Mouse (Mus musculus): ENCODE data around the gene Olfr763. TPM values are rescaled to one million over a fixed set of nuclear protein-coding genes. Genes with fewer than 3 reads are reported as not detected.
"Not testable (repeated sequence)": the region's sequence is repeated elsewhere in the genome, so short reads cannot be mapped to it uniquely, and the experiment has no call there.

Olfr763 gene
- polyA plus RNA-seq (2012; rRNA removed): not detected in 2 replicates

DNA sequence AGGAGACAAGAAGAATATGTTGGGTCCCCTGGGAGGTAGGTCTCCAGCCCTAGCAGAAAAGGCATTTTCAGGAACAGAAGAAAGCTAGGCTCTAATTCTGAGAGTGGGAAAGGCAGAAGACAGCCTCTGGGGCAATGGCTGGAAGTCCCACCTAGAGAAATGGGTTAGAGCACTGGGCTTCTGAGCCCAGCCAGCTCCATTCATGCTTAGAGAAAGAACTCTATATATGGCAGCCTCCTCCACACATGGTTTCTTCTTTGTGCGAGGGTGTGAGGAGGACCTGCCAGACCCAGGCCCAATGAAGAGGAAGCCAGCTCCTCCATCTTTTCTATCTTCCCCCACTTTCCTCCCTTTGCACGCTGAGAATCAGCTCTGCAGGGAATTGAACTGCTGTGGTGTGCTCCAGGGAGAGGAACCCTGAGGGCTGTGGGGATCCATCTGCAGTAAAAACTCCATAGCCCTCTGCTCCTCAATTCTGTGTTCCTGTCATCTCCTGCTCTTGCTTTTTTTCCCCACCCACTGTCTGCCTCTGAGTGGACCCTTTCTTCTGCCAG is at the start of gene Olfr763:
Gene Olfr763 (plus strand): TSS at position 504 of the 554 bp plus-strand sequence.
- H3K4me3 ChIP-seq (ENCODE audit: insufficient read depth, low read length): no peak within 1 kb of the TSS
- H3K4me1 ChIP-seq (ENCODE audit: control insufficient read depth, insufficient read depth, low read length): no peaks in the 10 kb centered on the region
- H3K27ac ChIP-seq (ENCODE audit: insufficient read depth, low read length): no peak within 1 kb of the TSS
- TF ChIP-seq POLR2A (IDR thresholded peaks at IDR 0.05; ENCODE audit: extremely low read depth, insufficient read depth, low read length): no peak
- TF ChIP-seq CTCF (IDR thresholded peaks at IDR 0.05; ENCODE audit: extremely low read depth, insufficient read depth, low read length): no peak

DNA sequence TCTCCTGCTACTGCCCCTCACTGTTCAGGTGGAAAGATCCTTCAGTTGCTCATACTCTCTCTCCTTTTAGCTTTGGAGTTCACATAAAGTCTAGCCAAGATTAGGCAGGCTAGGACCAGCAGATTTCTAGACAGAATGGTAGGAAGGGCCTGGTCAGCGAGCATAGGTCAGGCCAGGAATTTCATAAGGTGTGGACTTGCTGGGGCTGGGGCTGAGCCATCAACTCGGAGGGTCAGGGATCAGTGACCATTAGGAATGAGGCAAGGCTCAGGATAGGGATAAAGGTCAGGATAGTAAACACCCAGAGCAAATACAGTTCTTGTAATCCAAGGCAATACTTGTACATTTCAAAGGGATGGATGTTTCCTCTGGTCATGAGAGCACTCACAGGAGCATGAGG is 45.6 kb upstream of the Olfr763 start:
- Histone ChIP-seq H3K4me1 (ENCODE audit: control insufficient read depth, insufficient read depth, low read length) (no peaks in the 10 kb centered on the region), H3K27ac (ENCODE audit: insufficient read depth, low read length) (no peak overlapping the region), H3K4me3 (ENCODE audit: insufficient read depth, low read length) (no peak overlapping the region)
- TF ChIP-seq CTCF (IDR thresholded peaks at IDR 0.05; ENCODE audit: extremely low read depth, insufficient read depth, low read length): no peak
- TF ChIP-seq POLR2A (IDR thresholded peaks at IDR 0.05; ENCODE audit: extremely low read depth, insufficient read depth, low read length): no peak

DNA sequence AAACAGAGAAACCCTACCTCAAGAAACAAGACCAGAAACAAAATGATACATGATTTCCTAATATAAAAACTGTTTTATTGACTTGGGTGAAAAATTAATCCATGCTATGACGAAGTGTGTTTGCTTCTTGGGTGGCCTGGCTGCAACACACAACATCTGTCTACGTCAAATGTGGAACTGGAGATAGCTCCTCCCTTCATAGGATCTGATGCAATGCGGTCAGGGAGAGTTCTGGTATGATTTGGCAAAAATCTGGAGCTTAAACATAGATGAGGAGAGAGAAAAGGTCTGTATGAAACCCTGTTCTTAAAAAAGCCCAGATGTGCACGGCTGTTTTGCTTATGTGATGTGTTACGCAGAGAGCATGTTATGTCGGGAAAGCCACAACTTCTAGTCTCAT is 44.7 kb upstream of the Olfr763 start:
- Histone ChIP-seq H3K4me1 (ENCODE audit: control insufficient read depth, insufficient read depth, low read length) (no peaks in the 10 kb centered on the region), H3K27ac (ENCODE audit: insufficient read depth, low read length) (no peak overlapping the region), H3K4me3 (ENCODE audit: insufficient read depth, low read length) (no peak overlapping the region)
- no peak for TF ChIP-seq POLR2A (IDR thresholded peaks at IDR 0.05; ENCODE audit: extremely low read depth, insufficient read depth, low read length)
- TF ChIP-seq CTCF (IDR thresholded peaks at IDR 0.05; ENCODE audit: extremely low read depth, insufficient read depth, low read length): no peak

DNA sequence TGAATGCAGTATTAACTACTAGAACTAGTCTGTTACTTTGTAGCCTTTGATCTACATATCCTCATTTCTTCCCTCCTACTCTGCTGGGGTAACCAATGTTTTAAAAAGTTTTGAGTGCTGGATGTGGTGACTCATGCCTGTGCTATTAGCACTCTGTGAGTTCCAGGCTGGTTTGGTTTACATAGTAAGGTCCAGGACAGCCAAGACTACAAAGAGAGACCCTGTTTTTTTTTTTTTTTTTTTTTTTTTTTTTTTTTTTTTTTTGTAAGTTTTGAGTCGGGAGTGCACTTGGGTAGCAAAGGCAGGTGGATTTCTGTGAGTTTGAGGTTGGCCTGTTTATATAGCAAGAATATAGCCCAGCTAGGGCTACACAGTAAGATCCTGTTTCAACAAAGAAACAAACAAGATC is 42.2 kb upstream of the Olfr763 start:
- no peak overlapping the region for H3K27ac ChIP-seq (ENCODE audit: insufficient read depth, low read length)
- no peaks in the 10 kb centered on the region for H3K4me1 ChIP-seq (ENCODE audit: control insufficient read depth, insufficient read depth, low read length)
- TF ChIP-seq POLR2A (IDR thresholded peaks at IDR 0.05; ENCODE audit: extremely low read depth, insufficient read depth, low read length) (no peak), CTCF (IDR thresholded peaks at IDR 0.05; ENCODE audit: extremely low read depth, insufficient read depth, low read length) (no peak)
- no peak overlapping the region for H3K4me3 ChIP-seq (ENCODE audit: insufficient read depth, low read length)

DNA sequence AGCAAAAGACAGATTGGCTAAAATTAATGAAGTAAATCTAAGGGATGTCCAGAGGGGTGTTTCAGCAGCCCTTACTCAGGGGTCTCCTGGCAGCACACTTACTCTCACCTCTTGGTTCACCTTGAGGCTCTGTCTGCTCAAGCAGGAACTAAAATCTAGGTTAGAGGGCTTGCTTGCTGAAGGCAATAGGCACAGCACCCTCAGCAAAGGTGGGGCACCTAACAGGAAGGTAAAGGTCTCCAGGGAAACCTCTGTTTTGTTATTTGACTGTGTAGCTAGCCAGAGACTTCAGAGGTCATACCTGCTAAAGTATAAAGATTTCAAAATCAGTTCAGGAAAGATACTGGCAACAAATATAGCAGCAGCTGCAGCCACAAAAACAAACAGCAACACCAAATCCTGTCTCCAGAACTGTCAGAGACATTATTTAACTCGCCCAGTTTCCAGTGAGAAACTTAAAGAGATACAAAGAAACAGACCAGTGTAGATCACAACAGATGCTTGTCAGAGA is 39.8 kb upstream of the Olfr763 start:
- TF ChIP-seq CTCF (IDR thresholded peaks at IDR 0.05; ENCODE audit: extremely low read depth, insufficient read depth, low read length) (no peak), POLR2A (IDR thresholded peaks at IDR 0.05; ENCODE audit: extremely low read depth, insufficient read depth, low read length) (no peak)
- no peak overlapping the region for H3K4me3 ChIP-seq (ENCODE audit: insufficient read depth, low read length)
- no peaks in the 10 kb centered on the region for H3K4me1 ChIP-seq (ENCODE audit: control insufficient read depth, insufficient read depth, low read length)
- H3K27ac ChIP-seq (ENCODE audit: insufficient read depth, low read length): no peak overlapping the region

DNA sequence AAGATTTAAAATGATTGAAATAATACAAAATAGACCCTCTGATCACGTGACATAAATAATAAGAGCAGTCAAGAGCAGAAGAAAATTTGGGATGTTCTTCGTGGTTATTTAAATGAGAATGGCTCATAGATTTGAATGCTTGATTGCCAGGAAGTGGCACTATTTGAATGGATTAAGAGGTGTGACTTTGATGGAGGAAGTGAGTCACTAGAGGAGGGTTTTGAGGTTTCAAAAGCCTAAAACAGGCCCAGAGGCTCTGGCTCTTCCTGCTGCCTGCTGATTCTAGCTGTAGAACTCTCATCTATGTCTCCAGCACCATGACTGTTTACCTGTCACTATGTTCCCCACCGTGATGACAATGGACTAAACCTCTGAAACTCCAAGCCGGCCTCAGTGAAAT is 37.8 kb upstream of the Olfr763 start:
- H3K4me1 ChIP-seq (ENCODE audit: control insufficient read depth, insufficient read depth, low read length): peaks cover 1% of the 10 kb centered on the region; the same call in 1 of the 2 replicates
- no peak for TF ChIP-seq CTCF (IDR thresholded peaks at IDR 0.05; ENCODE audit: extremely low read depth, insufficient read depth, low read length)
- no peak for TF ChIP-seq POLR2A (IDR thresholded peaks at IDR 0.05; ENCODE audit: extremely low read depth, insufficient read depth, low read length)
- H3K4me3 ChIP-seq (ENCODE audit: insufficient read depth, low read length): no peak overlapping the region
- no peak overlapping the region for H3K27ac ChIP-seq (ENCODE audit: insufficient read depth, low read length)

DNA sequence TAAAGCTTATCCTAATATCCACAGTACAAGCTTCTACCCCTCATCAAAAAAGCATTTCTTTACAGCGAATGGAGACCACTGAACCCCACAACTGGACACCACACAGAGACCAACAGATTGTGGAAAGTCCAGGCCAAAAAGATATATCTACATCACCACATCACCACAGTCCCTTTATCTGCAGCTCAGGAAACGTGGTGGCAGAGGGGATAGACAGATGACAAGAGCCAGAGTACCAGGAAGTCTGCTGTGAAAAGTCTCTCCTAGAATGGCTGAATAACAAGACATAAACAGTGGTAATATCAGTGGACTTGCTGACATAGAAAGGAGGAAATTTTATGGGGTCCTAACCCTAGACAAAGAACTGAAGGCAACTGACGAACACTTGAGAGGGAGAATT is 34.2 kb upstream of the Olfr763 start:
- Histone ChIP-seq H3K27ac (ENCODE audit: insufficient read depth, low read length) (no peak overlapping the region), H3K4me3 (ENCODE audit: insufficient read depth, low read length) (no peak overlapping the region), H3K4me1 (ENCODE audit: control insufficient read depth, insufficient read depth, low read length) (peaks cover 1% of the 10 kb centered on the region; the same call in 1 of the 2 replicates)
- TF ChIP-seq CTCF (IDR thresholded peaks at IDR 0.05; ENCODE audit: extremely low read depth, insufficient read depth, low read length): no peak
- no peak for TF ChIP-seq POLR2A (IDR thresholded peaks at IDR 0.05; ENCODE audit: extremely low read depth, insufficient read depth, low read length)

DNA sequence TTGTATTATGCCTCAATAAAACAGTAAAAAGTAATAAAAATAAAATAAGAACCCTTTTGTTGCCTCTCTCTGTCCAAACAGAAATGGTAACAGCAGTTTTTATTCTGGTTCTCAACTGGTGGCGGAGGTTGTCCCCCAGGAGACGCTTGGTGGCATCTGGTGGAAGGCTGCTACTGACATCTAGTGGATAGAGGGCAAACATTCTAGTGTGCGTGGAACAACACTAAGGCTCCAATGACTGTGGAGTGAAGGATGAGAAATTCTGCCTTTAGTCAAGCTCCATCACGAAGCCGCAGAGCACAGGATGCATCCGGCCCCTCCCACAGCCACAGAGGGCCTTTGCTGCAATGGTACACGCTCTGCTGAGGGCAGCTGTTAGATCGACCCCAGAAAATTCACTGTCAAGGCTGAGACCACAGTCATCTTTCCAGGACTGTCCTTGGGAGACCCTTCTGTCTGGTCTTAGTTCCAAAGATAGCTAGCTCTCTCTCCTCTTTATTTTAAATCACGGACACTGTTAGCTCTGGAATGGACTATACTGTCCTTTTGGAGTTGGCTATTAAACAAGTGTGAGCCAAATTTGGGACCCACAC is 33.0 kb upstream of the Olfr763 start:
- Histone ChIP-seq H3K4me3 (ENCODE audit: insufficient read depth, low read length) (no peak overlapping the region), H3K27ac (ENCODE audit: insufficient read depth, low read length) (no peak overlapping the region), H3K4me1 (ENCODE audit: control insufficient read depth, insufficient read depth, low read length) (peaks cover 1% of the 10 kb centered on the region; the same call in 1 of the 2 replicates)
- TF ChIP-seq POLR2A (IDR thresholded peaks at IDR 0.05; ENCODE audit: extremely low read depth, insufficient read depth, low read length) (no peak), CTCF (IDR thresholded peaks at IDR 0.05; ENCODE audit: extremely low read depth, insufficient read depth, low read length) (peak; percentile 92)

DNA sequence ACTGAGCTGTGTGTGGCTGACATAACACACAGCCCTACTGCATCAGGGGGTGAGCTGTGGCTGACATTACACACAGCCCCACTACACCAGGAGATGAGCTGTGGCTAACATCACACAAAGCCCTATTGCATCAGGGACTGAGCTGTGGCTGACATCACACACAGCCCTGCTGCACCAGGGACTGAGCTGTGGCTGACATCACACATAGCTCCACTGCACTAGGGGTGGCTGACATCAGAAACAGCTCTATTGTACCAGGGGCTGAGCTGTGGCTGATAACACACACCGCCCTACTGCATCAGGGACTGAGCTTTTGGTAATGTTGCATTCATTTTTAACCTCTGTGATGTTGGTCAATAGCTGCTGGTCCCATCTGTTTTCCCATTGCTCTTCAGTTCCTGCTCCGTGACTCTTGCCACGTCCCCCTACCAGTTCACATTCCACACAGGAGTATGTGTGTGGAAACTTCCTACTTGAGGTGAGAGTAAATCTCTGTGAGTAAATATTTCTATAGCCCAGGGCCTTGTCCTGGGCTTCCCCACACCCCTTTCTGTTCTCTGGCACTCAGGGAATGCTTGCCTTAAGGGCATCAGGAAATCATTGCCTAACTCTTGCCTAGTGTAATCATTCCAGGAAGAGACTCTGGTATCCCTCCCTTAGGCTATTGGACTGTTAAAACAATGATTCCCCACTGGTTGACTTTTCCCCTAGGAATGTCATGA is 29.8 kb upstream of the Olfr763 start:
- H3K4me1 ChIP-seq (ENCODE audit: control insufficient read depth, insufficient read depth, low read length): peaks cover 1% of the 10 kb centered on the region; the same call in 1 of the 2 replicates
- no peak for TF ChIP-seq POLR2A (IDR thresholded peaks at IDR 0.05; ENCODE audit: extremely low read depth, insufficient read depth, low read length)
- no peak for TF ChIP-seq CTCF (IDR thresholded peaks at IDR 0.05; ENCODE audit: extremely low read depth, insufficient read depth, low read length)
- no peak overlapping the region for H3K4me3 ChIP-seq (ENCODE audit: insufficient read depth, low read length)
- H3K27ac ChIP-seq (ENCODE audit: insufficient read depth, low read length): no peak overlapping the region

DNA sequence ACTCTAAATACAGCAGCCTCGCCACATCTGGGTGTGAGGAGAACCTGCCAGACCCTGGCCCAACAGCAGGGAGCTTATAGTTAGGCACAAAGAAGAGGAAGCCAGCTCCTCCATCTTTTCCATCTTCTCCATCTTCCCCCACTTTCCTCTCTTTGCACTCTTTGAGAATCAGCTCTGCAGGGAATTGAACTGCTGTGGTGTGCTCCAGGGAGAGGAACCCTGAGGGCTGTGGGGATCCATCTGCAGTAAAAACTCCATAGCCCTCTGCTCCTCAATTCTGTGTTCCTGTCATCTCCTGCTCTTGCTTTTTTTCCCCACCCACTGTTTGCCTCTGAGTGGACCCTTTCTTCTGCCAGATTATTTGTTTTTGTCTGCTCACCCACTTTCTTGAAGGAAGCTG is 21.5 kb upstream of the Olfr763 start, which contains the start of gene Olfr9:
Gene Olfr9 (plus strand): TSS at position 301 of the 400 bp plus-strand sequence.
- H3K4me1 ChIP-seq (ENCODE audit: control insufficient read depth, insufficient read depth, low read length); H3K4me3 ChIP-seq (ENCODE audit: insufficient read depth, low read length); H3K27ac ChIP-seq (ENCODE audit: insufficient read depth, low read length): not testable (repeated sequence)

DNA sequence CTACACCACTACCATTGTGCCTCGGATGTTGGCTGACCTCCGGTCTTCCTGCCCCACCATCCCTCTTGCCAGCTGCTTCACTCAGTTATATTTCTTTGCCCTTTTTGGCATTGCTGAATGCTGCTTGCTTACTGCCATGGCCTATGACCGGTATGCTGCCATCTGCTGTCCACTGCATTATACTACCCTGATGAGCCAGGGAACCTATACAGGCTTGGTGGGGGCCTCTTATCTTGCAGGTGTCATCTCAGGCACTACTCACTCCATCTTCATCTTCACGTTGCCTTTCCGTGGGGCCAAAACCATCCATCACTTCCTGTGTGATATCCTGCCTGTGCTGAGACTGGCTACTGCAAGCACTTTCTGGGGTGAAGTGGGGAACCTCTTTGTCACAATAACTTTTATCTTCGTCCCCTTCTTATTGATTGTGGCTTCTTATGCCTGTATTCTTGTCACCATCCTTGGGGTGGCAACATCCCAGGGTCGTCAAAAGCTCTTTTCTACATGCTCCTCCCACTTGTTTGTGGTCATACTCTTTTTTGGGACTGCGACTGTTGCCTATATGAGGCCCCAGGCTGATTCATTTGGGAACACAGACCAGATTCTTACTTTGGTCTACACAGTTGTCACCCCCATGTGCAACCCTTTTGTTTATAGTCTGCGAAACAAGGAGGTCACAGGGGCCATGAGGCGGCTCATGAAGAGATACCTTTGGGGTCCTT is 20.3 kb upstream of the Olfr763 start:
- H3K4me3 ChIP-seq (ENCODE audit: insufficient read depth, low read length): not testable (repeated sequence)

More for the DNA sequence above, 20.3 kb upstream of the Olfr763 start:
- H3K27ac ChIP-seq (ENCODE audit: insufficient read depth, low read length); H3K4me1 ChIP-seq (ENCODE audit: control insufficient read depth, insufficient read depth, low read length): not testable (repeated sequence)
